Mouse (Mus musculus) embryonic facial prominence, embryonic 10.5 days (tissue): Measurements from ENCODE around the gene Slc4a4. TPM values are rescaled to one million over a fixed set of nuclear protein-coding genes. Genes with fewer than 3 reads are reported as not detected.

Experiments used
- DNase-seq: peaks from one replicate; pipeline ENCODE4 v3.0.0-alpha.2; 2017; ENCODE audit warnings: low spot score
- H3K27ac ChIP-seq: fragments of 300-500 bp; sonication (generic); replicated peaks from 2 replicates; pipeline ENCODE4 v1.5.1; 2016; ENCODE audit warnings: mild to moderate bottlenecking
- H3K27me3 ChIP-seq: fragments of 300-500 bp; sonication (generic); replicated peaks from 2 replicates; pipeline ENCODE4 v1.6.1; 2016; ENCODE audit warnings: low read depth, mild to moderate bottlenecking; ENCODE audit not compliant: poor library complexity, severe bottlenecking
- H3K36me3 ChIP-seq: fragments of 300-500 bp; sonication (generic); replicated peaks from 2 replicates; pipeline ENCODE4 v1.6.1; 2016; ENCODE audit warnings: mild to moderate bottlenecking, moderate library complexity
- H3K4me1 ChIP-seq: fragments of 300-500 bp; sonication (generic); 2 replicates; pipeline ENCODE4 v1.6.1; 2016
- H3K4me3 ChIP-seq: fragments of 300-500 bp; sonication (generic); 2 replicates; pipeline ENCODE4 v1.5.1; 2016; ENCODE audit warnings: mild to moderate bottlenecking, moderate library complexity
- H3K9me3 ChIP-seq: fragments of 300-500 bp; sonication (generic); 2 replicates; pipeline ENCODE4 v1.6.1; 2016; ENCODE audit warnings: mild to moderate bottlenecking
- WGBS: fragments of 180-500 bp; shearing (Covaris S2); methylation state at CpG from one replicate; pipeline ENCODE4 v1.1.7; 2016; 5-methylcytosine and 5-hydroxymethylcytosine counted together
- polyA plus RNA-seq: library from polyadenylated mRNA; unstranded; fragments of >200 nt; fragmentation: Nextera tagmentation; extraction: Ambion mirVana; gene quantifications from 2 replicates; pipeline ENCODE4 v1.2.1, GENCODE M21; 2016

Slc4a4 gene
- polyA plus RNA-seq, 1 experiment from 2014 or later, result 1.7 TPM

GRCm38 (mm10) chr5:89077711-89078110, 191.1 kb downstream of the Slc4a4 start:
- H3K4me1 ChIP-seq, result no peaks in the 10 kb centered on the region
- H3K27me3 ChIP-seq, result no peaks in the 10 kb centered on the region
- H3K27ac ChIP-seq, result no peak overlapping the region
- H3K4me3 ChIP-seq, result no peak overlapping the region
- no peaks in the 10 kb centered on the region for H3K9me3 ChIP-seq
- no peak for DNase-seq
- WGBS, result 78% methylated on average over 1 of the region's 1 CpGs
- no peaks in the 10 kb centered on the region for H3K36me3 ChIP-seq

- H3K9me3 ChIP-seq, result no peaks in the 10 kb centered on the region
- H3K27me3 ChIP-seq, result no peaks in the 10 kb centered on the region
- 89% methylated on average over 4 of the region's 4 CpGs for WGBS
- H3K4me3 ChIP-seq, result no peak overlapping the region
- H3K27ac ChIP-seq, result no peak overlapping the region
- DNase-seq, result no peak
- H3K4me1 ChIP-seq, result no peaks in the 10 kb centered on the region
- no peaks in the 10 kb centered on the region for H3K36me3 ChIP-seq
These were observed 196.9 kb downstream of the Slc4a4 start for GRCm38 (mm10) chr5:89083476-89083875.

- no peaks in the 10 kb centered on the region for H3K27me3 ChIP-seq
- no peaks in the 10 kb centered on the region for H3K36me3 ChIP-seq
- H3K4me3 ChIP-seq, result no peak overlapping the region
- H3K27ac ChIP-seq, result no peak overlapping the region
- no peaks in the 10 kb centered on the region for H3K9me3 ChIP-seq
- no peaks in the 10 kb centered on the region for H3K4me1 ChIP-seq
- 89% methylated on average over 7 of the region's 7 CpGs for WGBS
- DNase-seq, result no peak
These were observed 201.3 kb downstream of the Slc4a4 start for GRCm38 (mm10) chr5:89087916-89088315.

GRCm38 (mm10) chr5:89088462-89088861, 201.8 kb downstream of the Slc4a4 start:
- 85% methylated on average over 11 of the region's 11 CpGs for WGBS

GRCm38 (mm10) chr5:89090131-89090530, 203.5 kb downstream of the Slc4a4 start:
- no peak for DNase-seq
- Histone ChIP-seq H3K27me3 (no peaks in the 10 kb centered on the region), H3K4me3 (no peak overlapping the region), H3K4me1 (no peaks in the 10 kb centered on the region), H3K36me3 (no peaks in the 10 kb centered on the region), H3K9me3 (no peaks in the 10 kb centered on the region), H3K27ac (no peak overlapping the region)
- 84% methylated on average over 3 of the region's 3 CpGs for WGBS

More at GRCm38 (mm10) chr5:89088462-89088861, 201.8 kb downstream of the Slc4a4 start:
- H3K36me3 ChIP-seq, result no peaks in the 10 kb centered on the region
- DNase-seq, result no peak
- H3K4me1 ChIP-seq, result no peaks in the 10 kb centered on the region
- H3K27me3 ChIP-seq, result no peaks in the 10 kb centered on the region
- no peak overlapping the region for H3K27ac ChIP-seq
- H3K9me3 ChIP-seq, result no peaks in the 10 kb centered on the region
- no peak overlapping the region for H3K4me3 ChIP-seq

- H3K27me3 ChIP-seq, result no peaks in the 10 kb centered on the region
- H3K4me1 ChIP-seq, result no peaks in the 10 kb centered on the region
- DNase-seq, result no peak
- no peak overlapping the region for H3K27ac ChIP-seq
- no peaks in the 10 kb centered on the region for H3K9me3 ChIP-seq
- H3K4me3 ChIP-seq, result no peak overlapping the region
- no peaks in the 10 kb centered on the region for H3K36me3 ChIP-seq
These were observed 209.8 kb downstream of the Slc4a4 start for GRCm38 (mm10) chr5:89096371-89096770.

- DNase-seq, result no peak
- Histone ChIP-seq H3K9me3 (no peaks in the 10 kb centered on the region), H3K4me1 (no peaks in the 10 kb centered on the region), H3K36me3 (no peaks in the 10 kb centered on the region), H3K27ac (no peak overlapping the region), H3K27me3 (no peaks in the 10 kb centered on the region), H3K4me3 (no peak overlapping the region)
- 91% methylated on average over 3 of the region's 3 CpGs for WGBS
These were observed 210.7 kb downstream of the Slc4a4 start for GRCm38 (mm10) chr5:89097291-89097690.

GRCm38 (mm10) chr5:89098121-89098520, 211.5 kb downstream of the Slc4a4 start:
- no peaks in the 10 kb centered on the region for H3K4me1 ChIP-seq
- H3K4me3 ChIP-seq, result no peak overlapping the region
- DNase-seq, result no peak
- no peak overlapping the region for H3K27ac ChIP-seq
- H3K27me3 ChIP-seq, result no peaks in the 10 kb centered on the region
- WGBS, result 60% methylated on average over 4 of the region's 4 CpGs
- no peaks in the 10 kb centered on the region for H3K36me3 ChIP-seq
- H3K9me3 ChIP-seq, result no peaks in the 10 kb centered on the region

GRCm38 (mm10) chr5:89099886-89100285, 213.3 kb downstream of the Slc4a4 start:
- no peak for DNase-seq
- Histone ChIP-seq H3K4me1 (no peaks in the 10 kb centered on the region), H3K36me3 (no peaks in the 10 kb centered on the region), H3K4me3 (no peak overlapping the region), H3K27me3 (no peaks in the 10 kb centered on the region), H3K9me3 (no peaks in the 10 kb centered on the region), H3K27ac (no peak overlapping the region)
- WGBS, result 91% methylated on average over 3 of the region's 3 CpGs

- Histone ChIP-seq H3K27me3 (no peaks in the 10 kb centered on the region), H3K4me1 (peaks cover 10% of the 10 kb centered on the region), H3K4me3 (no peak overlapping the region), H3K9me3 (no peaks in the 10 kb centered on the region), H3K36me3 (no peaks in the 10 kb centered on the region), H3K27ac (no peak overlapping the region)
- WGBS, result 81% methylated on average over 4 of the region's 4 CpGs
- no peak for DNase-seq
These were observed 215.9 kb downstream of the Slc4a4 start for GRCm38 (mm10) chr5:89102560-89102959.

GRCm38 (mm10) chr5:89105346-89105745, 218.7 kb downstream of the Slc4a4 start:
- H3K36me3 ChIP-seq, result no peaks in the 10 kb centered on the region
- no peak overlapping the region for H3K27ac ChIP-seq
- no peaks in the 10 kb centered on the region for H3K9me3 ChIP-seq
- H3K4me1 ChIP-seq, result peaks cover 13% of the 10 kb centered on the region
- H3K4me3 ChIP-seq, result no peak overlapping the region
- H3K27me3 ChIP-seq, result no peaks in the 10 kb centered on the region
- DNase-seq, result no peak
- 81% methylated on average over 9 of the region's 9 CpGs for WGBS

- Histone ChIP-seq H3K4me1 (peaks cover 13% of the 10 kb centered on the region), H3K36me3 (no peaks in the 10 kb centered on the region), H3K27ac (no peak overlapping the region), H3K27me3 (no peaks in the 10 kb centered on the region), H3K4me3 (no peak overlapping the region), H3K9me3 (no peaks in the 10 kb centered on the region)
- peak; percentile 36 for DNase-seq
These were observed 219.6 kb downstream of the Slc4a4 start for GRCm38 (mm10) chr5:89106217-89106616.

- Histone ChIP-seq H3K27ac (no peak overlapping the region), H3K9me3 (no peaks in the 10 kb centered on the region), H3K4me3 (no peak overlapping the region), H3K36me3 (no peaks in the 10 kb centered on the region), H3K4me1 (peaks cover 13% of the 10 kb centered on the region), H3K27me3 (no peaks in the 10 kb centered on the region)
- WGBS, result 75% methylated on average over 1 of the region's 1 CpGs
- peak; percentile 15 for DNase-seq
These were observed 222.2 kb downstream of the Slc4a4 start for GRCm38 (mm10) chr5:89108809-89109208.

- H3K27me3 ChIP-seq, result no peaks in the 10 kb centered on the region
- WGBS, result 83% methylated on average over 2 of the region's 2 CpGs
- peaks cover 13% of the 10 kb centered on the region for H3K4me1 ChIP-seq
- no peaks in the 10 kb centered on the region for H3K36me3 ChIP-seq
- H3K9me3 ChIP-seq, result no peaks in the 10 kb centered on the region
- H3K4me3 ChIP-seq, result no peak overlapping the region
- DNase-seq, result no peak
- no peak overlapping the region for H3K27ac ChIP-seq
These were observed 223.2 kb downstream of the Slc4a4 start for GRCm38 (mm10) chr5:89109832-89110231.
